Mouse (Mus musculus): ENCODE measurements around the gene Ppargc1a. TPM values are rescaled to one million over a fixed set of nuclear protein-coding genes. Genes with fewer than 3 reads are reported as not detected.

Gene Ppargc1a
- under 1 TPM in 1 of 2 experiments, not detected in 1; 0.46 TPM for polyA plus RNA-seq (2017; shearing (Covaris generic))

- ATAC-seq, result no peak
Observed at GRCm38 (mm10) chr5:51567659-51568058, at the start of gene Ppargc1a. TSS of gene Ppargc1a (minus strand) at chr5:51567726.

DNA sequence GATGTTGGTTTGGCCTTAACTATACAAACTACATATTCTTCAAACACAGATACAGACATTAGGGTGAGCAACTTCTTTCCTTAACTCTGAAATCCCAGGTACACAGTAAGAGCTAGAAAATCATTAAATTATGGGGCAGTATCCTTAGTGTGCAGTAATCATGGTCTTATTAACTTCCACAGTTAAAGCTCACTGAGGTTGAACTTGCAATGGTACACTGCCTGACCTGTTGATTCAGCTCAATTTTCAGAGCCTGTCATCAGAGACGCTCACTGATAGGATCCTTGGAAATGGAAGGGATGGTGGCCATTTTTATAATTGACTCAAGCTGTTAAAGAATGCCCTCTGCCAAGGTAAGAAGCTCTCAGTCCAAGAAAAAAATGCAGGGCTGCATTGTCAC, 49.4 kb upstream of the Ppargc1a start:
- no peak for ATAC-seq

DNA sequence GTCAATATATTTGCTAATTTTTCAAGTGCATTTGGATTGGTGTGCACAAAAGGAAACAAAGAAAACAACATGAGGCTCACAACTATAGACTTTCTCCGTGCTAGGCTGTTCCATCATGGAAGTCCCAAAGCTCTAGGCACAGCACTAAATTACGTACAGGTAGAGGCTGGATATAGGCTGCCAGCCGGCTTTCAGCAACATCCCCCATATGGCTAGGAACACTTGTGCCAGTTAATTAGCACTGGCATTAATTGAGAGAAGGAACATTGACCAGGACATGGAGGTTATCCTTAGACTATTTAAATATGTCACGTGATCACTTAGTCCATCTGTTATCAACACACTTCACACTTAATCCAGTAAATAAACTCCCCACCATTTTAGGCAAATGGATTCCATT, 44.5 kb upstream of the Ppargc1a start:
- no peak for ATAC-seq

GRCm38 (mm10) chr5:51607686-51608480, 40.4 kb upstream of the Ppargc1a start:
- no peak for ATAC-seq

GRCm38 (mm10) chr5:51599549-51599948, 32.0 kb upstream of the Ppargc1a start:
- ATAC-seq, result no peak

- no peak for ATAC-seq
Observed at GRCm38 (mm10) chr5:51595644-51596043, 28.1 kb upstream of the Ppargc1a start.

DNA sequence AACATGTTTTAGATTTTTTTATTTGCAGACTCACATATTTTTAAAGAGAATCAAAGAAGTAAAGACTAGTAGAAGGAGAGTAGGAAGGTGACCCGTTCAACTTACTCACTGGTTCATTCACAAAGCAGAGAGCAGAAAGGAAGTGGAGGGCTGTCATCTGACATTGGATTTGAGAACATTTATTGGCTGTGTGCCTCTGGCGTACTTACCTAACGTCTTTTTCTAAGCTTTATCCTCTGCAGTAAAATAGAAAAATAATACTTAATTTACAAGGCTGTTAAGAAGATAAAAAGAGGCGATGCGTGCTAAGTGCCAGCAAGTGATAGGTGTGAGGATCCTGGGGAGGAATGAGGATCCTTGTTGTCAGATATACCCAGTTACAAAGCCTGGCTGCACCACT, 24.7 kb upstream of the Ppargc1a start:
- no peak for ATAC-seq

GRCm38 (mm10) chr5:51591537-51592154, 24.1 kb upstream of the Ppargc1a start:
- no peak for ATAC-seq

DNA sequence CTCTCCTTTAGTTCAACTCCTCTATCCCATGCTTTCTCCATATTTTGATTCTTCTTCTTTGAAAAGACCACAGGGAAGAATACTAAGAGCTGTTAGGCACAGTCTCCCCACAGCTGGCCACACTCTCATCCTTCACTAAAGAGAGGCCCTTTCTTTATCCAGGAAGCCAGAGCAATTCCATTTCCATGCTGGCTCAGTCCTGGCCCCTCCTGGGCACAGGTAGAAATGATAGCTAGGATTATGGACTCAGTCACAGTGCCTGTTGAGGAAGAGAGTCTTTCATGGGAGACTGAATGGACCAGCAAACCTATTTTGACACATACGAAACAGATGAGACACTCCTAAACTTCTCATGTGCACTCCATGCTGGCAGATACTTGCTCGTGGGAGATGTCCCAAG, 18.7 kb upstream of the Ppargc1a start:
- no peak for ATAC-seq

GRCm38 (mm10) chr5:51584987-51585386, 17.5 kb upstream of the Ppargc1a start:
- ATAC-seq, result no peak

- no peak for ATAC-seq
Observed at GRCm38 (mm10) chr5:51584186-51584585, 16.7 kb upstream of the Ppargc1a start.

- no peak for ATAC-seq
Observed at GRCm38 (mm10) chr5:51583632-51584031, 16.1 kb upstream of the Ppargc1a start.

DNA sequence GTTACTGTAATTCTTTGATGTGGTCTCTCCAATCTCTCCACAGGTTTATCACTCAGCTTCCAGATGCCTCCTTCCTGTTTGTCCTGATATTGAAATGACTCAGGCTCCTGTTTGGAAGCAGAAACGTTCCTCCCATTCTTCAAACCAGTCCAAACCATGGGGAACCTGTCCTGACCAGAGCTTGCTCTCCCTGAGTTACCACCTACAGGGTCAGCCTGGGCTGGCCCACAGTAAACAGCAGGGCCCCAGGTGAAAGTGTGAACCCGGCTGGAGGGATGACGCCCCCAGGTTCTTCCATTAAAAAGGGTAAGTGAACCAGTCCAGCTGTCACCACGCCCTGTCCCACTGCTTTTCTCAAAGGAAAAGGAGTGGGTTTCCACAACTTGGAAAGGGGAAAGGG, 15.5 kb upstream of the Ppargc1a start:
- ATAC-seq, result no peak

GRCm38 (mm10) chr5:51582618-51583017, 15.1 kb upstream of the Ppargc1a start:
- no peak for ATAC-seq

- ATAC-seq, result no peak
Observed at GRCm38 (mm10) chr5:51577594-51577993, 10.1 kb upstream of the Ppargc1a start.

GRCm38 (mm10) chr5:51573770-51574169, 6.2 kb upstream of the Ppargc1a start:
- ATAC-seq, result no peak

- no peak for ATAC-seq
Observed at GRCm38 (mm10) chr5:51568198-51568690, 718 bp upstream of the Ppargc1a start.

- ATAC-seq, result no peak
Observed at GRCm38 (mm10) chr5:51565672-51566071, 1.9 kb downstream of the Ppargc1a start.

DNA sequence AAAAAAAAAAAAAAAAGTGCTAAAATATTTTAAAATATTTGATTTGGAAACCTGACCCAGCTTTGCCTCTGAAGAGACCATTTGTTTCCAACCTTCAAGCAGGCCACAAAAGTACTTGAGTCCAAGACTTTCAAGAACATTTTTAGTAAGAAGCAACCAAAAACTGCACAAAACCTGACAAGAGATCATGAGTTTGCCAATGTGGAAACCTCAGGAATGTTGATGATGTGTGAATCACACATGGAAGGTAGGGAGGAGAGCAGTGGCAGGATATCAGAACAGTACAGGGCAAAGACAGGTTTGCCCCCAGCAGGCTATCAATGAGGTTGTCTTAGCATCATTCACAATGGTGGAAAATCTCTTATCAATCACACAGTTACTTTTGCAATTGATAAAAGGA, 2.5 kb downstream of the Ppargc1a start:
- no peak for ATAC-seq

DNA sequence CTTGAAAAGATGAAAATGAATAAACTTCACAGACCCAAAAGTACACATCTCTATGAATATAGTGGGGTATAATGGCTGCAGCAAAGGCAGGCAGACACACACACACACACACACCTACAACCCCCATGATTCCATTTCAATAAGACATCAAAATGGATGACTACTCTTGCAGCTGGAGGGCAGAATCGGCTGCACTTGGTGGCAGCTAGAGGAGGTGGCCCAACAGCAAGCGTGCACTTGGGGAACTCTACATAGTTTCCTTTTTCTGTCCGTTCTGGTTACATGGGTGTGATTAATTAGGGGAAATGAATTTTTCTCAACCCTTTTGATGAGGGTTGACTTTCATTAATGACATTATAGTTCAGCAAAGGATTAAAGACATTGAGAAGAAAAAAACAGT, 4.0 kb downstream of the Ppargc1a start:
- no peak for ATAC-seq

DNA sequence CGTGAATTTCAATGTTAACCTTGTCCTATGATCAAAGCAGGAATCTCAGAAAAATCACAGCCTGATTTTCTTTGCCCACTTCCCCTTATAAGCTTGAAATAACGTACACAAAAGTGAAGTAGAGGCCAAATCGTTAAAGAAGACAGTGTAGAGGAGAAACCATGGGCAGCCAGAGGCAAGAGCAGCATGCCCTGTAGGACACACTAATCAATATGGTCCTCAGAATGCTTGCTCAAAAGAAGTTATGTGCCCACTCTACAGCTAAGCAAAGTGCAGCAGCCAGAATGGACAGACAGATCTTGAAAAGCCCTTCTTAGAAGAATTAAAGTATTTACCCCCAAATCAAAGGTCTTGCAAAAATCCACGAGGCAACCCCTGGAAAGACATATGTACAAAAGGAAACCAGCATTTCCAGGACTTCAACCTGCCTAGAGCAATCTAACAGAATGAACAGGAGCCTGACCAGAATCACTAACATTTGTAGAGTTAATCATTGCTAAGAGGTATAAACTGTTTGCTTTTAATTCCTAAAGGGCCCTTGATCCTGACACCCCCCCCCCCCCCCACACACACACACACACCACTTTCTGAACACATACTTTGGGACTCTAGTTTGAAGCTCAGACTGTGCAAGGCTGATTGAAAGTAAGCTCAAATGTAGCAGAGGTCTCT, 9.8 kb downstream of the Ppargc1a start:
- ATAC-seq, result no peak

DNA sequence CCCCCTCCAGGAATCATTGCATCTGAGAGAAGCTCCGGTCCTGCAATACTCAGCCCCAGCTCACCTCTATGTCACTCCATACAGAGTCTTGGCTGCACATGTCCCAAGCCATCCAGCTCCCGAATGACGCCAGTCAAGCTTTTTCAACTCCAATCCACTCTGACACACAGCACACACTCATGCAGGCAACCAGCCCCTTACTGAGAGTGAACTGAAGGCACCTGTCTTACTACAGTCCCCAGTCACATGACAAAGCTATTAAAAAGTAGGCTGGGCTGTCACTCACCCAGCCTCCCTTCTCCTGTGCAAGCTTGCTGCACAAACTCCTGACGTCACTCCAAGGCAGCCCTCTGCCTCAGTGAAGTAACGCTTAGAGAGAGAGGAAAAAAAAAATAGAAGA, 13.9 kb downstream of the Ppargc1a start:
- peak; percentile 49 for ATAC-seq

DNA sequence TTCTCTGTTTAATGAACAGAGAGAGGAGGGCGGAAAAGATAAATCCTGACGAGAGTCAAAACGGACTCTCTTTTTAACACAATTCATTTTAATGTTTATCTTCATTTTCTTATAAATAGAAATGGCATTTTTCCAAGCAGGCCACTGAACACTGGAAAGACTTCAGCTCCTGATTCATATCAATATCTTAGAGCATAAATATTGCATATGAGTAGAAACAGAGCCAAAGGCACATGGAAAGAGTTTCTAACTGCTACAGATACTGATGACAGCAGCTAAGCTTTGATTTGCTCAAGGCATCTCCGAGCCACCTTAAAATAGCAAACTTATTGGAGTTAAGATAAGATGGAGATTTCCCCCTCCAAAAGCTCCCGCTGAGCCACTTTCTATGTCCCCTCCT, 14.3 kb downstream of the Ppargc1a start:
- no peak for ATAC-seq

Measured in CD4-positive, CD25-positive, alpha-beta regulatory T cell, adult 4 months (primary cell).